Mouse (Mus musculus): ENCODE measurements around the gene Lpgat1. TPM values are rescaled to one million over a fixed set of nuclear protein-coding genes. Genes with fewer than 3 reads are reported as not detected.

Lpgat1 gene
- total and polyA plus RNA-seq, 3 experiments, result 15.3 to 40.0 (median 31.8) TPM

GRCm38 (mm10) chr1:191748431-191748830 is 30.8 kb downstream of the Lpgat1 start:
- dilution Hi-C loops (cut with MboI; ENCODE audit: extremely low pct_ligation_motif_present, extremely low pct_unique_long_range_greater_than_20kb, low sequenced_read_pairs), result no loop called here
- no peak overlapping the region for H3K27ac ChIP-seq (ENCODE audit: insufficient read depth, low read depth)
- no peak overlapping the region for H3K9ac ChIP-seq (ENCODE audit: insufficient read depth, low read depth)
- no peak for DNase-seq (ENCODE audit: extremely low read depth)
- H3K36me3 ChIP-seq (replicated peaks in 1 of 2; ENCODE audit: control insufficient read depth in 1 of 2, insufficient read depth in 1 of 2, low read length in 1 of 2), result peaks cover 18 to 63% of the 10 kb centered on the region in 2 experiments
- H3K79me2 ChIP-seq (replicated peaks; ENCODE audit: control insufficient read depth, extremely low read depth, insufficient read depth, poor library complexity, severe bottlenecking), result peaks cover 2% of the 10 kb centered on the region; the same call in 1 of the 2 replicates
- in situ Hi-C loops (cut with MboI; ENCODE audit: low pct_ligation_motif_present, low pct_unique_long_range_greater_than_20kb, low sequenced_read_pairs), result no loop called here
- no peaks in the 10 kb centered on the region for H3K4me1 ChIP-seq (ENCODE audit: control insufficient read depth in 1 of 2, insufficient read depth in 2 of 2)
- no peak overlapping the region for H3K4me2 ChIP-seq (ENCODE audit: insufficient read depth, low read depth, poor library complexity, severe bottlenecking)
- no peaks in the 10 kb centered on the region for H3K9me3 ChIP-seq (replicated peaks; ENCODE audit: low read length)
- no peak overlapping the region for H3K4me3 ChIP-seq (replicated peaks in 1 of 3; ENCODE audit: low read depth in 2 of 3, low read length in 2 of 3, poor library complexity in 1 of 3)
- TF ChIP-seq CHD1 (IDR thresholded peaks at IDR 0.05; ENCODE audit: low read depth, low read length) (no peak), MAFK (IDR thresholded peaks at IDR 0.05; ENCODE audit: insufficient replicate concordance, low read length) (no peak), MAZ (IDR thresholded peaks at IDR 0.05; ENCODE audit: low read depth, low read length) (no peak)
- no peaks in the 10 kb centered on the region for H3K27me3 ChIP-seq (replicated peaks)

GRCm38 (mm10) chr1:191756520-191757199 is 39.0 kb downstream of the Lpgat1 start:
- H3K27me3 ChIP-seq (replicated peaks), result no peaks in the 10 kb centered on the region
- peaks cover 43 to 71% of the 10 kb centered on the region in 2 experiments for H3K36me3 ChIP-seq (replicated peaks in 1 of 2; ENCODE audit: control insufficient read depth in 1 of 2, insufficient read depth in 1 of 2, low read length in 1 of 2)
- TF ChIP-seq CTCF (conservative IDR thresholded peaks at IDR 0.05 in 1 of 2, IDR thresholded peaks at IDR 0.05 in 1 of 2; ENCODE audit: low read depth in 2 of 2, low read length in 2 of 2), result no peak
- TF ChIP-seq JUN (IDR thresholded peaks at IDR 0.05; ENCODE audit: insufficient read depth, low read depth, low read length), result no peak
- no peak for TF ChIP-seq ZC3H11A (IDR thresholded peaks at IDR 0.05; ENCODE audit: low read depth, low read length)
- TF ChIP-seq MYC (IDR thresholded peaks at IDR 0.05; ENCODE audit: low read depth, low read length), result no peak
- no peak for TF ChIP-seq TBP (conservative IDR thresholded peaks at IDR 0.05; ENCODE audit: low read depth, low read length)
- no peak for TF ChIP-seq ELF1 (IDR thresholded peaks at IDR 0.05; ENCODE audit: low read depth, low read length)
- no peak for TF ChIP-seq POLR2AphosphoS2 (IDR thresholded peaks at IDR 0.05; ENCODE audit: low read depth, low read length)
- no peak for TF ChIP-seq ZMIZ1 (IDR thresholded peaks at IDR 0.05; ENCODE audit: low read depth, low read length)
- TF ChIP-seq EP300 (IDR thresholded peaks at IDR 0.05; ENCODE audit: low read length), result peak; percentile 98
- TF ChIP-seq BHLHE40 (IDR thresholded peaks at IDR 0.05; ENCODE audit: low read depth, low read length), result no peak
- TF ChIP-seq MAFK (IDR thresholded peaks at IDR 0.05; ENCODE audit: insufficient replicate concordance, low read length), result peak; percentile 53; the same call in 1 of the 2 replicates
- no peak for TF ChIP-seq USF2 (conservative IDR thresholded peaks at IDR 0.05; ENCODE audit: low read depth, low read length)
- TF ChIP-seq CHD1 (IDR thresholded peaks at IDR 0.05; ENCODE audit: low read depth, low read length), result no peak
- TF ChIP-seq SIN3A (IDR thresholded peaks at IDR 0.05; ENCODE audit: low read length), result 0 out of 2 replicates have a peak, but pooled peaks have one; percentile 37
- no peak for TF ChIP-seq HCFC1 (IDR thresholded peaks at IDR 0.05; ENCODE audit: low read depth, low read length)
- TF ChIP-seq NRF1 (IDR thresholded peaks at IDR 0.05; ENCODE audit: low read depth, low read length), result no peak
- no peak for TF ChIP-seq KAT2A (IDR thresholded peaks at IDR 0.05; ENCODE audit: insufficient replicate concordance, low read length)
- peak; percentile 38; the same call in 1 of the 2 replicates for TF ChIP-seq CHD2 (IDR thresholded peaks at IDR 0.05; ENCODE audit: low read length)
- TF ChIP-seq IRF4 (IDR thresholded peaks at IDR 0.05; ENCODE audit: low read depth, low read length), result peak; percentile 95
- TF ChIP-seq SMC3 (IDR thresholded peaks at IDR 0.05; ENCODE audit: low read depth, low read length), result no peak
- no peak for TF ChIP-seq ETS1 (conservative IDR thresholded peaks at IDR 0.05; ENCODE audit: low read depth, low read length)
- no peak for TF ChIP-seq TCF12 (IDR thresholded peaks at IDR 0.05; ENCODE audit: low read depth, low read length)
- no peak for TF ChIP-seq JUND (conservative IDR thresholded peaks at IDR 0.05; ENCODE audit: low read depth, low read length)
- no peak for TF ChIP-seq USF1 (IDR thresholded peaks at IDR 0.05; ENCODE audit: low read depth, low read length)
- TF ChIP-seq ZNF384 (IDR thresholded peaks at IDR 0.05; ENCODE audit: low read depth, low read length), result no peak
- TF ChIP-seq UBTF (IDR thresholded peaks at IDR 0.05; ENCODE audit: low read depth, low read length), result no peak
- no peak for TF ChIP-seq PAX5 (IDR thresholded peaks at IDR 0.05; ENCODE audit: low read length)
- TF ChIP-seq MXI1 (IDR thresholded peaks at IDR 0.05; ENCODE audit: low read depth, low read length), result no peak
- peak; percentile 35; the same call in 1 of the 2 replicates for TF ChIP-seq MEF2A (IDR thresholded peaks at IDR 0.05; ENCODE audit: borderline replicate concordance, low read depth, low read length)
- in situ Hi-C loops (cut with MboI; ENCODE audit: low pct_ligation_motif_present, low pct_unique_long_range_greater_than_20kb, low sequenced_read_pairs) (no loop called here), dilution Hi-C loops (cut with MboI; ENCODE audit: extremely low pct_ligation_motif_present, extremely low pct_unique_long_range_greater_than_20kb, low sequenced_read_pairs) (no loop called here)
- no peak overlapping the region for H3K27ac ChIP-seq (ENCODE audit: insufficient read depth, low read depth)
- DNase-seq (ENCODE audit: extremely low read depth), result peak; percentile 74
- H3K9me3 ChIP-seq (replicated peaks; ENCODE audit: low read length), result peaks cover 4% of the 10 kb centered on the region
- no peak overlapping the region; the same call in 1 of the 2 replicates for H3K4me2 ChIP-seq (ENCODE audit: insufficient read depth, low read depth, poor library complexity, severe bottlenecking)
- H3K79me2 ChIP-seq (replicated peaks; ENCODE audit: control insufficient read depth, extremely low read depth, insufficient read depth, poor library complexity, severe bottlenecking), result peaks cover 3% of the 10 kb centered on the region; the same call in 1 of the 2 replicates
- H3K9ac ChIP-seq (ENCODE audit: insufficient read depth, low read depth), result no peak overlapping the region
- no peak overlapping the region for H3K4me3 ChIP-seq (replicated peaks in 1 of 3; ENCODE audit: low read depth in 2 of 3, low read length in 2 of 3, poor library complexity in 1 of 3)
- peaks cover 5 to 20% of the 10 kb centered on the region in 2 experiments; a peak in 3 of 4 replicates for H3K4me1 ChIP-seq (ENCODE audit: control insufficient read depth in 1 of 2, insufficient read depth in 2 of 2)

Measured in CH12.LX (cell line).